Mouse (Mus musculus) liver, embryonic 13.5 days (tissue): ENCODE data around the gene Prr5l. TPM values are rescaled to one million over a fixed set of nuclear protein-coding genes. Genes with fewer than 3 reads are reported as not detected.

Experiments used
- ATAC-seq: fragments of 200-750 bp; cut with Nextera tagmentation; 2 replicates; pipeline ENCODE4 v1.8.0; 2017; ENCODE audit warnings: low read depth, mild to moderate bottlenecking, moderate number of reproducible peaks, moderate library complexity
- DNase-seq: peaks from one replicate; pipeline ENCODE4 v3.0.0; 2022
- H3K27ac ChIP-seq: fragments of 300-500 bp; sonication (generic); 2 replicates; pipeline ENCODE4 v1.5.1; 2015; ENCODE audit warnings: moderate library complexity, mild to moderate bottlenecking, inconsistent platforms
- H3K27me3 ChIP-seq: fragments of 300-500 bp; sonication (generic); 2 replicates; pipeline ENCODE4 v1.6.1; 2015; ENCODE audit warnings: mild to moderate bottlenecking, inconsistent platforms
- H3K36me3 ChIP-seq: fragments of 300-500 bp; sonication (generic); 2 replicates; pipeline ENCODE4 v1.6.1; 2015; ENCODE audit warnings: mild to moderate bottlenecking, inconsistent platforms
- H3K4me1 ChIP-seq: fragments of 300-500 bp; sonication (generic); replicated peaks from 2 replicates; pipeline ENCODE4 v1.6.1; 2015; ENCODE audit warnings: inconsistent platforms
- H3K4me2 ChIP-seq: fragments of 300-500 bp; sonication (generic); 2 replicates; pipeline ENCODE4 v1.6.1; 2015; ENCODE audit warnings: inconsistent platforms, mild to moderate bottlenecking, moderate library complexity
- H3K4me3 ChIP-seq: fragments of 300-500 bp; sonication (generic); replicated peaks from 2 replicates; pipeline ENCODE4 v1.5.1; 2015; ENCODE audit warnings: mild to moderate bottlenecking, inconsistent platforms
- H3K9ac ChIP-seq: fragments of 300-500 bp; sonication (generic); 2 replicates; pipeline ENCODE4 v1.6.1; 2015; ENCODE audit warnings: mild to moderate bottlenecking, inconsistent platforms
- H3K9me3 ChIP-seq: fragments of 300-500 bp; sonication (generic); replicated peaks from 2 replicates; pipeline ENCODE4 v1.6.1; 2016; ENCODE audit warnings: inconsistent platforms
- WGBS: fragments of 180-500 bp; shearing (Covaris S2); methylation state at CpG from one replicate; pipeline ENCODE4 v1.1.7; 2015; ENCODE audit not compliant: insufficient replicate concordance; 5-methylcytosine and 5-hydroxymethylcytosine counted together
- polyA plus RNA-seq: library from polyadenylated mRNA; unstranded; fragments of >200 nt; fragmentation: Nextera tagmentation; extraction: Ambion mirVana; gene quantifications from 2 replicates; pipeline ENCODE4 v1.2.1, GENCODE M21; 2015

Gene Prr5l
- polyA plus RNA-seq, 1 experiment from 2014 or later = 4.1 TPM

DNA sequence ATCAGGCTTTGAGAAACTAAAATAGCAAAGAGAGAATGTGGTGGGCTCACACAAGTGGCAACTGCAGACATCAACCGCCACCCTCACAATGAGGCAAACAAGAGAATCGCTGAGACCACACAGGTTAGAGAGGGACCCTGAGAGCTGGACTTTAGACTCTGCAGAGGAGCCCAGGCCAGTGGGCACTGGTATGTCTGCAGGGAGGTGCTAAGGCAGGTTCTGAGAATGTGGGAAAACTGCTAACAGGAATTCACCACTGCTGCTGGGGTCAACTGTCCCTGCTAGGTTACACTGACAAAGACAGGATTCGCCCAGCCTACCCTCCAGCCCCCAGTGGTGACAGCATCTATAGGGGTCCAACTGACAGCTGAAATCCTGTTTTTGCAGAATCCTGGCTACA, 171.2 kb downstream of the Prr5l start:
- no peak for ATAC-seq

DNA sequence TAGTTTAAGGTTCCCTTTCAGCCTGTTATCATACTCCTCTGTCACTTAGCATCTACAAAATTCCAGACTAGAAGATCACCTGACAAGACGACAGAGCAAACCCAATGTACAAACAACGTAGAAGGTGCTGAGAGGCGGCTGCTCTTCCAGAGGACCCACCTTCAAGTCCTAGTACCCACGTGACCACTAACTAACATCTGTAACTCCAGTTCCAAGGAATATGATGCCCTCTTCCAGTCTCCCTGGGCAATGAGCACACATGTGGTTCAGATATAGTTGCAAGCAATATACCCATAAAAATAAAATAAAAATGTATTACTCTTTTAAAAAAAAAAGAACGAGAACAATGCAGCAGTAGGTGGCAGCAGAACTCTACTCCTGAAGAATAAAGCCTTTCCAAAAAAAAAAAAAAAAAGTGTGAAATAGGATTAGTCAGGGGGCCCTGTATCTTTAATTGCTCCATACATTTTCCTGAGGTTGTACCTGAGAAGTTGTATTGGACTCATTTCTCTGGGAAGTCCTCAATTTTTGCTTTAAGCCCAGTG, 176.8 kb downstream of the Prr5l start:
- ATAC-seq = no peak

More for the DNA sequence above, 171.2 kb downstream of the Prr5l start:
- no peak overlapping the region for H3K4me3 ChIP-seq
- H3K9me3 ChIP-seq = no peaks in the 10 kb centered on the region
- H3K9ac ChIP-seq = no peak overlapping the region
- no peak overlapping the region for H3K4me2 ChIP-seq
- 64% methylated on average over 3 of the region's 3 CpGs for WGBS
- H3K27me3 ChIP-seq = 0 out of 2 replicates have a peak, but pooled peaks cover 3% of the 10 kb centered on the region
- H3K4me1 ChIP-seq = no peaks in the 10 kb centered on the region
- H3K36me3 ChIP-seq = no peaks in the 10 kb centered on the region
- DNase-seq = no peak
- no peak overlapping the region for H3K27ac ChIP-seq

DNA sequence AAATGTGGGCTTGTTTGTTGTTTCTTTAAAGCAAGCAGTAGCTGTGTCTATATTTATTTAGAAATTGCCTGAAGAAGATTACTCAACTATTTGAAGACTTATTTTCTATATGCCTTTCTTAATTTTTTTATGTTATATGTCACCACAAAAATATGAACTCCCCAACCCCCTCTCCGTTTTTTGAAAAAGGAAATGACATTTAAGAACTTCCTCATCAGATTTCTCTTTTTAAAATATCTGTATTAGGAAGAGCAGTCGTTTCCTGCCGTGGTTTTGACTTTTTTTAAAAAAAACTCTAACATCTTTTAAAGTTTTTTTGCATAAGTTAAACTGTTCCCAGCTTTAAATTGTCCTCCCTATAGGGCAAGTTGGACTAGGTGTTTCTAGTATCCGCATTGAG, 183.5 kb downstream of the Prr5l start:
- WGBS = 43% methylated on average over 4 of the region's 4 CpGs
- H3K9me3 ChIP-seq = no peaks in the 10 kb centered on the region
- peaks cover 36% of the 10 kb centered on the region for H3K36me3 ChIP-seq
- peaks cover 6% of the 10 kb centered on the region for H3K4me1 ChIP-seq
- H3K27me3 ChIP-seq = no peaks in the 10 kb centered on the region
- no peak overlapping the region for H3K9ac ChIP-seq
- no peak for ATAC-seq
- no peak overlapping the region for H3K4me2 ChIP-seq
- no peak for DNase-seq
- no peak overlapping the region for H3K4me3 ChIP-seq
- H3K27ac ChIP-seq = no peak overlapping the region

More for the DNA sequence above, 176.8 kb downstream of the Prr5l start:
- WGBS = 46% methylated on average over 5 of the region's 5 CpGs
- Histone ChIP-seq H3K27ac (no peak overlapping the region), H3K4me2 (no peak overlapping the region), H3K27me3 (0 out of 2 replicates have a peak, but pooled peaks cover 3% of the 10 kb centered on the region), H3K9ac (no peak overlapping the region), H3K9me3 (no peaks in the 10 kb centered on the region), H3K4me3 (no peak overlapping the region), H3K36me3 (no peaks in the 10 kb centered on the region), H3K4me1 (no peaks in the 10 kb centered on the region)
- DNase-seq = no peak

DNA sequence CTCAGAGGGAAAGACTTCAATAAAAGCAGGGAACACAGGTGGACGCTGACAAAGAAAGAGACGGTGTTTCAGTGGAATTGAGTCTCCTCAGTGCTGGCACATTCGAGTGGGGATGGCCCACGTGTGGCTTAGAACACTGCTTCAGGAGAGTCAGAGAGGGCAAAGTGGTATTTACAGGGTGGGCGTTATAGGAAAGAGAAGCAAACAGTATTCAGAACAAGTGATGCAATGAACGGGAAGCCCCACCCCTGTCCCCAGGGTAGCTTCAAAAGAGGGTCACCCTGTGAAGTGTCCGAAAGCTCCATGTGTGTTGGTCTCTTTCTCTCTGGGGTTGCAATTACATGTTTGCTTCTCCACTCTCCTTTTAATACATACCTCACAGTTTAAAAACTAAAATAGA, 187.2 kb downstream of the Prr5l start:
- no peak overlapping the region for H3K4me2 ChIP-seq
- H3K9ac ChIP-seq = no peak overlapping the region
- no peaks in the 10 kb centered on the region for H3K9me3 ChIP-seq
- peaks cover 6% of the 10 kb centered on the region for H3K4me1 ChIP-seq
- no peaks in the 10 kb centered on the region for H3K27me3 ChIP-seq
- peaks cover 57% of the 10 kb centered on the region for H3K36me3 ChIP-seq
- DNase-seq (no peak), ATAC-seq (peak; percentile 67)
- no peak overlapping the region for H3K4me3 ChIP-seq
- H3K27ac ChIP-seq = no peak overlapping the region
- WGBS = 77% methylated on average over 7 of the region's 7 CpGs

DNA sequence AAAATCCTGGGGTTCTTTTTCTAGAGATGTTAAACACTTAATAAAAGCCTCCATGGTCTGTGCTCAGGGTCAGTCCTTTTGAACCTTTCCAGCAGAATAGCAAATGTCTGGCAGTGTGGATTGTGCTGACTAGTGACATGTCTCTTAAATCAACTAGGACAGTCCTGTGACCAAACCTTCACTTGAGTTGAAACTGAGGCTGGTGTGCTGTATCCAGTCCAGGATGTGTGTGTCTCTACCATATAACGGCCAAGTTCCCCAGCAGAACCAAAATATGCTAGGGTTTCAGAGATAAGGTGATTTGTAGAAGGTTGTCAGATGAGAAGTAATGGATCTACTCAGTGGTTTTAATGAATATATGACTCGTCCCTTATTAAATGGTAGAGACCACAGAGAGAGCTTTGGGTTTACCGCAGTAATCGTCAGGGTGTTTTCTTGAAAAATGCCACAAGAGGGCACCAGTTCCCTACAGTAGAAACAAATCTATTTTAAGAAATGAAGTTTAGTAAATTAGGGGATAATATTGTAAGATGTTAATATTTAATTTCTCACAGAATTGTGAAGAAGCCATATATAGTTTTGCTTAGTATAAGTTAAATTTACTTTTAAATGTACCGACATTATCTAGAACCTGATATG, 189.1 kb downstream of the Prr5l start:
- no peak for DNase-seq
- no peak for ATAC-seq
- H3K9ac ChIP-seq = no peak overlapping the region
- H3K4me1 ChIP-seq = peaks cover 3% of the 10 kb centered on the region
- no peaks in the 10 kb centered on the region for H3K9me3 ChIP-seq
- no peak overlapping the region for H3K27ac ChIP-seq
- no peak overlapping the region for H3K4me3 ChIP-seq
- no peaks in the 10 kb centered on the region for H3K27me3 ChIP-seq
- H3K36me3 ChIP-seq = peaks cover 67% of the 10 kb centered on the region
- no peak overlapping the region for H3K4me2 ChIP-seq
- WGBS = 67% methylated on average over 5 of the region's 5 CpGs

DNA sequence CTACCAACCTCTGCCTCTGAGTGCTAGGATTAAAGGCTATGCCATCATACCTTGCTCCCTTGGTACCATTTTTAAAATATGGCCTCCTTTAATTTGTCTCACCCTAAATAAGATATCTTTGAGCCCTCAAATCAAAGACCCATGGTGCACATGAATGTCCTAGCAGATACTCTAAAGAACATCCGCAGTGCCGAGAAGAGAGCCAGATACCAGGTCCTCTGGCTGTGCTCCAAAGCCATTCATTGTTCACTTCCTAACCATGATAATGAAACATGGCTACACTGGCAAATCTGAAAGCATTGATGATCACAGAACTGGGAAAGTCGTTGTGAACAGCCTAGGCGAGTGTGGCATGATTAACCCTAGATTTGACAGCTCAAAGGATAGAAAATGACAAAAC, 189.8 kb downstream of the Prr5l start:
- no peak overlapping the region for H3K9ac ChIP-seq
- no peak for ATAC-seq
- peaks cover 66% of the 10 kb centered on the region for H3K36me3 ChIP-seq
- no peaks in the 10 kb centered on the region; the same call in 1 of the 2 replicates for H3K4me1 ChIP-seq
- H3K4me2 ChIP-seq = no peak overlapping the region
- no peaks in the 10 kb centered on the region for H3K27me3 ChIP-seq
- H3K9me3 ChIP-seq = no peaks in the 10 kb centered on the region
- 66% methylated on average over 4 of the region's 4 CpGs for WGBS
- H3K27ac ChIP-seq = no peak overlapping the region
- no peak overlapping the region for H3K4me3 ChIP-seq
- no peak for DNase-seq

DNA sequence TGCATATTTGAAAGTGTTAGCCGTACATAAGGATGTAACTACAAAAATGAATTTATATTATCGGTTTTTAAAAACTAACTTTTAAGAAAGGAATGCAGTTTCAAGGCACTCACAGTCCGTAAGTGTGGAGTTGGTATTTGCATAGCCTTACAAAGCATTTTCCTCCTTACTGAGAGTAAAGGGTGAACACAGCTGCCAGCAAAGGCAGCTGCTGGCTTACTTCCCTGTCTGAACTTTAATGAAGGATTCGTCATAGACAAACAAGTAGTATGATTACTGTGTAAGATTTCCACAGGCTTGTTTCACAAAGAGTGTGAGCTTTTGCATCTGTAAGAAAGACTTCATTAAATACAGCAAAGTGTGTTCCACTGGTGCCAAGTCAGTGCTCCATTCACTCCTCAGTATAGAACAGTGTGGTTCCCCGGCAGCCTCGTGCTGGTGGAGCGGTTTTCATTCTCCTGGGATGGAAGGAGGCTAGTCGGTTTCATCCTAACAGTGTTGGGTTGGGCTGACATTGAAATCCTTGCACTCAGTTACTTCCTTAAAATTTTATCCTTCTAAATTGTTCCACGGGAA, 192.5 kb downstream of the Prr5l start:
- Histone ChIP-seq H3K27me3 (no peaks in the 10 kb centered on the region), H3K4me2 (no peak overlapping the region), H3K4me3 (no peak overlapping the region), H3K27ac (no peak overlapping the region), H3K36me3 (peaks cover 60% of the 10 kb centered on the region), H3K9me3 (no peaks in the 10 kb centered on the region), H3K4me1 (no peaks in the 10 kb centered on the region; the same call in 1 of the 2 replicates), H3K9ac (no peak overlapping the region)
- ATAC-seq (no peak), DNase-seq (no peak)
- WGBS = 78% methylated on average over 9 of the region's 9 CpGs

DNA sequence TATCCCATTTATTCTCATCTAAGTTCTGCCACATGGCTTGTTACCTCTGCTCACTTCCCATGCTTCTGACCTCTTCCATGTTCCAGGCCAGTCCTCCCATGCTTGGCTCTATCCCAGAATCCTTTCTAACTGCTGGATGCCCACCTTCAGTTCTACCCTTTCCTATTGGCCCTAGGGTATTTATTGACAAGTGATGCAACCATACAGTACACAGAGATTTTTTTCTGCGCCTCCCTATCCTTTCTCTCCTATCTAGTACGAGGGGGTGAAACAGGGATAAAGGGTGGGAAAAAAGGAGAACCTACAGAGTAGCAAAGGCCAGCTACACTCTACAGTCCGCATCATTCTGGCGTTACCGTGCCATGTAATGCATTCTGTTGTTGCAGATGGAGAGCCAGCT, 194.8 kb downstream of the Prr5l start:
- H3K9ac ChIP-seq = no peak overlapping the region

DNA sequence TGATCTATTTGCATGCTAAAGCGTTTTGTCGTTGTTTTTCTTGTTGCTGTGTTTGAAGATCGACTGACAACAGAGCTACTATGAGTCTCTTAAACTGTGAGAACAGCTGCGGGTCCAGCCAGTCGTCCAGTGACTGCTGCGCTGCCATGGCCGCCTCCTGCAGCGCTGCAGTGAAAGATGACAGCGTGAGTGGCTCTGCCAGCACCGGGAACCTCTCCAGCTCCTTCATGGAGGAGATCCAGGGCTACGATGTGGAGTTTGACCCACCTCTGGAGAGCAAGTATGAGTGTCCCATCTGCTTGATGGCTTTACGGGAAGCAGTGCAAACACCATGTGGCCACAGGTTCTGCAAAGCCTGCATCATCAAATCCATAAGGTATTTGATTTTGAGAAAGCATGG, 198.4 kb downstream of the Prr5l start:
- WGBS = 83% methylated on average over 12 of the region's 12 CpGs
- no peaks in the 10 kb centered on the region for H3K27me3 ChIP-seq
- H3K9me3 ChIP-seq = no peaks in the 10 kb centered on the region
- H3K36me3 ChIP-seq = peaks cover 39% of the 10 kb centered on the region
- no peak overlapping the region for H3K27ac ChIP-seq
- no peak overlapping the region for H3K4me3 ChIP-seq
- no peak overlapping the region for H3K4me2 ChIP-seq
- peaks cover 10% of the 10 kb centered on the region for H3K4me1 ChIP-seq
- no peak for DNase-seq
- H3K9ac ChIP-seq = no peak overlapping the region
- ATAC-seq = no peak

More for the DNA sequence above, 194.8 kb downstream of the Prr5l start:
- no peaks in the 10 kb centered on the region for H3K9me3 ChIP-seq
- ATAC-seq (no peak), DNase-seq (no peak)
- WGBS = 86% methylated on average over 5 of the region's 5 CpGs
- no peak overlapping the region for H3K27ac ChIP-seq
- peaks cover 63% of the 10 kb centered on the region for H3K36me3 ChIP-seq
- no peak overlapping the region for H3K4me3 ChIP-seq
- no peaks in the 10 kb centered on the region for H3K27me3 ChIP-seq
- no peak overlapping the region for H3K4me2 ChIP-seq
- no peaks in the 10 kb centered on the region for H3K4me1 ChIP-seq

DNA sequence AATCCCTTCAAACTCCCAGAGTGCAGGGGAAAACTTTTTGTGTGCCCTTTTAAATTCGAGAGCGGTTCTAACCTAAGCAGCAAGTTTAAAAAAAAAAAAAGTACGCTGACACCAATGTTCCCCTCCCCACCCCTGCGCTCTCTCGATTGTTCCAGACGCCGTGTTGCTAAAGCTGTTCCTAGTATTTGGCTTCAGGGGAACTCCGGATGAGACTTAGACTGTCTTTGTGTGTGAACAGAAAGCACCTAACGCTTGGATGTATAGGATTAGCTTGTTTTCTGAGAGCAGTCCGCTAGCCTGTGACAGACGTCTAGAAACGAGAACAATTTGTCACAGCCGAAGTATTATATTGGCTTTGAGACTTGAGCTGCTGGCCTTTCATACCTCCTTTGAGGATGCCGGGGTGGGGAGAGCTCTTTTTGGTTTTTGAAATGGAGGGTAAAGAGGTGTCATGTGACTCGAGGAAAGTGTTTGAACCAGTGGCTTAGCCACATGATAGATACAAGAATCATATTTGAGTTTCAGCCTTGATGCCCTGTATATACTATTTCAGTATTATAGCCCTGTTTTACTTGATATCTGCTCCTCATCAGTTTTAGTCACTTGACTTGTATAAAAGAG, 203.6 kb downstream of the Prr5l start:
- 6% methylated on average over 15 of the region's 15 CpGs for WGBS
- no peak overlapping the region; the same call in 1 of the 2 replicates for H3K27ac ChIP-seq
- no peak for ATAC-seq

DNA sequence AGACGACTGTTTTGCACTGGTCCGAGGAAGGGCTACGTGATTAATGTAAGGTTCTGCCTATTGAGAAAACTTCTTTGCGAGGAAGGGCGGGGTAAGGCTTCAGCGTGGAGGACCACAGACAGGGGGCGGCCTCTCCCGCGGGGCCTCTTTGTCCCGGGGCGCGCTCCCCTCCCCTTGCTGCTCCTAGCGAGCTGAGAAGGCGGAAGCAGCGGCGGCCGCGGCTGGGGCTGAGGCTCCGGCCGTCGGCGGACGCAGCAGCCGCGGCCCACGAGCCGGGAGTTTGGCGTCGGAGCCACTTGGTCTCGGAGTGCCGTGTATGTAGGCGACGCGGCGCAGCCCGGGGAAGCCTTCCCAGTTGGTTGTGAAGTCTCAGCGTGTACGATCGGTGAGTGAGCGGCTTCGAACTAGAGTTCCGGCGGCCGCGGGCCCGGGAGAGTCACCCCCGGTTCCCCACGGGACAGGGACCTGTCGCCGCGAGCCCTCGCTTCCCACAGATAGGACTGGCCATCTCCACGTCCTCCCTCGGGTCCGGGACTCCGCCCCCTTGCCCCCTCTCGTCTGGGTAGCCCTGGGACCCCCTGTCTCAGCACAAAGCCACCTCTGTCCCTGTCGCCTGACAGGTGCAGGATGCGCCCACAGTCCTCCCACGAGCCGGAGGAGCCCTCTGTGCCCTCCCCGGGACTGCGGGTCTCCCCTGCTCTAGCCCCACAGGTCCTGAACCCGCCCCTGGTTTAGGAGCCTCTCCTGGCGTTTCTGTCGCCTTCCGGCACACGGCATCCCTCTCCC, 204.4 kb downstream of the Prr5l start, which contains the start of gene Traf6:
TSS of gene Traf6 (plus strand) at position 194 of the 786 bp plus-strand sequence.
- Histone ChIP-seq H3K4me3 (peak within 1 kb of the TSS; percentile 96), H3K27ac (peak within 1 kb of the TSS; percentile 54), H3K9me3 (no peaks in the 10 kb centered on the region), H3K36me3 (0 out of 2 replicates have a peak, but pooled peaks cover 4% of the 10 kb centered on the region), H3K27me3 (0 out of 2 replicates have a peak, but pooled peaks cover 6% of the 10 kb centered on the region), H3K9ac (peak within 1 kb of the TSS; percentile 94), H3K4me2 (peak within 1 kb of the TSS; percentile 80), H3K4me1 (peaks cover 16% of the 10 kb centered on the region)
- ATAC-seq (peak; percentile 96), DNase-seq (peak; percentile 77)
- under 1% methylated on average over 67 of the region's 68 CpGs for WGBS

More for the DNA sequence above, 203.6 kb downstream of the Prr5l start:
- Histone ChIP-seq H3K9ac (peak overlapping the region; percentile 94), H3K4me3 (peak overlapping the region; percentile 96), H3K4me2 (peak overlapping the region; percentile 80), H3K4me1 (peaks cover 16% of the 10 kb centered on the region), H3K27me3 (0 out of 2 replicates have a peak, but pooled peaks cover 3% of the 10 kb centered on the region), H3K36me3 (0 out of 2 replicates have a peak, but pooled peaks cover 4% of the 10 kb centered on the region), H3K9me3 (no peaks in the 10 kb centered on the region)
- DNase-seq = peak; percentile 6
